Mouse (Mus musculus): ENCODE data around the gene Btbd2.
"Not testable (repeated sequence)": the region's sequence is repeated elsewhere in the genome, so short reads cannot be mapped to it uniquely, and the experiment has no call there.

- not testable (repeated sequence) for TF ChIP-seq EP300, CTCF (IDR thresholded peaks at IDR 0.05; ENCODE audit: low read depth)
These were observed 7.0 kb downstream of the Btbd2 start for GRCm38 (mm10) chr10:80649910-80650309.

All from liver, embryonic 14.5 days (tissue).